Comparison of ENCODE assay signal across 8 mouse cellular contexts in the genomic region with DNA sequence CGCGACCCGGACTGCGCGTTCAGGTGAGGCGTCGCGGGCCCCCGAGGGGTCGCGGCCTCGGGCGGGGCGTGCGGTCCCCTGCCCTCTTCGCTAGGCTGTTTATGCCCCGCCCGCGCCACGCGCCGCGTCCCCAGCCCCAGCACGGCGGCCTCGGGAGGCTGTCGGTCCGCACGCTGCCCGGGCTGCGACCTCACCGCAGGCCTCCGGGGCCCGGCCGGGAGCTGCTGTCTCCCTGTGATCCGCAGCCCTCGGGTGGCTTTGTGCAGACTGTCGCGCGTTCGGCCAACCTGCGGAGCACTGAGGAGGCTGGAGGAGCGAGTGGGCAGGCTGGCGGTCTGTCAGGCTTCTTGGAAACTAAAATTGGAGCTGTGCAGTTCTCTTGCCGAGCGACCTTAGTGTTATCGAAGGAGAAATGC. TPM values are rescaled to one million over a fixed set of nuclear protein-coding genes. Genes with fewer than 3 reads are reported as not detected.
A peak's percentile ranks its signal among the peaks of the same experiment; 100 is the strongest.
DNase-seq lines count a peak whose midpoint lies in the region; ATAC-seq and TF ChIP-seq lines count a peak whose summit lies in the region.

No protein-coding gene starts in this region.

- no peak overlapping the region; the same call in 1 of the 2 replicates for H3K27ac ChIP-seq in thymus, adult 2 months (ENCODE audit: control insufficient read depth, insufficient read depth, low read length)
- peak overlapping the region; percentile 81 for H3K27ac ChIP-seq in forebrain, postnatal 0 days (ENCODE audit: low read depth, low read length)
- H3K27ac ChIP-seq in hindbrain, embryonic 13.5 days = peak overlapping the region; percentile 88
- H3K27ac ChIP-seq in limb, embryonic 11.5 days (replicated peaks; ENCODE audit: low read depth, low read length) = peak overlapping the region; percentile 73; the same call in 1 of the 2 replicates
- peak overlapping the region; percentile 96 for H3K27ac ChIP-seq in midbrain, embryonic 10.5 days (replicated peaks)

- under 1% methylated on average over 47 of the region's 47 CpGs for WGBS in thymus, adult 2 months
- WGBS in forebrain, postnatal 0 days = under 1% methylated on average over 47 of the region's 47 CpGs
- WGBS in hindbrain, embryonic 13.5 days = under 1% methylated on average over 42 of the region's 47 CpGs
- WGBS in limb, embryonic 11.5 days = under 1% methylated on average over 43 of the region's 47 CpGs
- WGBS in midbrain, embryonic 10.5 days = under 1% methylated on average over 47 of the region's 47 CpGs

- TF ChIP-seq POLR2A in thymus, adult 2 months (IDR thresholded peaks at IDR 0.05; ENCODE audit: control insufficient read depth, extremely low read depth, insufficient read depth, low read length, poor library complexity) = no peak

- peaks cover 4% of the 10 kb centered on the region; the same call in 1 of the 2 replicates for H3K4me1 ChIP-seq in thymus, adult 2 months (replicated peaks; ENCODE audit: control insufficient read depth, insufficient read depth, low read length)
- peaks cover 14% of the 10 kb centered on the region; the same call in 1 of the 2 replicates for H3K4me1 ChIP-seq in forebrain, postnatal 0 days (ENCODE audit: insufficient read depth)
- peaks cover 18% of the 10 kb centered on the region for H3K4me1 ChIP-seq in hindbrain, embryonic 13.5 days (replicated peaks)
- H3K4me1 ChIP-seq in limb, embryonic 11.5 days (ENCODE audit: control insufficient read depth, insufficient read depth, low read length) = peaks cover 6% of the 10 kb centered on the region; the same call in 1 of the 2 replicates
- H3K4me1 ChIP-seq in midbrain, embryonic 10.5 days = peaks cover 24% of the 10 kb centered on the region

- ATAC-seq in forebrain, postnatal 0 days = peak; percentile 64; the same call in 1 of the 2 replicates
- ATAC-seq in hindbrain, embryonic 13.5 days (ENCODE audit: low FRiP score) = no peak; the same call in none of the 2 replicates
- ATAC-seq in limb, embryonic 11.5 days (ENCODE audit: insufficient number of reproducible peaks, low FRiP score, low TSS enrichment, low read depth) = peak; percentile 85

- no peaks in the 10 kb centered on the region for H3K27me3 ChIP-seq in thymus, adult 2 months (ENCODE audit: control insufficient read depth, insufficient read depth, low read length)
- no peaks in the 10 kb centered on the region for H3K27me3 ChIP-seq in forebrain, postnatal 0 days (ENCODE audit: insufficient read depth, low read length)
- no peaks in the 10 kb centered on the region for H3K27me3 ChIP-seq in hindbrain, embryonic 13.5 days
- H3K27me3 ChIP-seq in limb, embryonic 11.5 days (ENCODE audit: control insufficient read depth, insufficient read depth, low read length) = no peaks in the 10 kb centered on the region
- no peaks in the 10 kb centered on the region for H3K27me3 ChIP-seq in midbrain, embryonic 10.5 days (ENCODE audit: low read depth, poor library complexity, severe bottlenecking)

- peak overlapping the region; percentile 64 for H3K4me2 ChIP-seq in forebrain, postnatal 0 days (ENCODE audit: low read depth)
- peak overlapping the region; percentile 65 for H3K4me2 ChIP-seq in hindbrain, embryonic 13.5 days
- H3K4me2 ChIP-seq in limb, embryonic 11.5 days (ENCODE audit: low read depth, severe bottlenecking) = peak overlapping the region; percentile 70

- DNase-seq in thymus, adult 2 months = peak; percentile 59
- no peak for DNase-seq in thymus, postnatal 36 days
- peak; percentile 39 for DNase-seq in c-Kit-positive CD71-positive TER-119-positive erythroid progenitor cells, embryonic 14.5 days (ENCODE audit: low spot score)
- DNase-seq in forebrain, postnatal 0 days = peak; percentile 43
- peak; percentile 72 for DNase-seq in limb, embryonic 11.5 days (ENCODE audit: low spot score)
- DNase-seq in midbrain, embryonic 10.5 days (ENCODE audit: low spot score) = no peak
- DNase-seq in spleen, postnatal 10 days (ENCODE audit: low spot score in 2 of 2) = peak; percentile 73 to 78

- H3K9ac ChIP-seq in forebrain, postnatal 0 days = peak overlapping the region; percentile 84
- H3K9ac ChIP-seq in hindbrain, embryonic 13.5 days = peak overlapping the region; percentile 87
- H3K9ac ChIP-seq in limb, embryonic 11.5 days (ENCODE audit: low read length) = peak overlapping the region; percentile 87

- H3K36me3 ChIP-seq in thymus, adult 2 months (ENCODE audit: control insufficient read depth, insufficient read depth, low read length) = no peaks in the 10 kb centered on the region
- H3K36me3 ChIP-seq in forebrain, postnatal 0 days (ENCODE audit: insufficient read depth) = no peaks in the 10 kb centered on the region
- no peaks in the 10 kb centered on the region for H3K36me3 ChIP-seq in hindbrain, embryonic 13.5 days
- no peaks in the 10 kb centered on the region for H3K36me3 ChIP-seq in limb, embryonic 11.5 days (ENCODE audit: control insufficient read depth, insufficient read depth, low read length)
- no peaks in the 10 kb centered on the region for H3K36me3 ChIP-seq in midbrain, embryonic 10.5 days

- H3K9me3 ChIP-seq in forebrain, postnatal 0 days (ENCODE audit: low read length) = no peaks in the 10 kb centered on the region
- no peaks in the 10 kb centered on the region for H3K9me3 ChIP-seq in hindbrain, embryonic 13.5 days
- no peaks in the 10 kb centered on the region for H3K9me3 ChIP-seq in limb, embryonic 11.5 days (ENCODE audit: control insufficient read depth, low read length)
- H3K9me3 ChIP-seq in midbrain, embryonic 10.5 days (replicated peaks) = no peaks in the 10 kb centered on the region

- TF ChIP-seq CTCF in thymus, adult 2 months (IDR thresholded peaks at IDR 0.05; ENCODE audit: borderline replicate concordance, control insufficient read depth, extremely low read depth, insufficient read depth, low read length, poor library complexity) = peak; percentile 14; the same call in 1 of the 2 replicates
- no peak for TF ChIP-seq CTCF in forebrain, postnatal 0 days (IDR thresholded peaks at IDR 0.05; ENCODE audit: low read depth)

- H3K4me3 ChIP-seq in thymus, adult 2 months (ENCODE audit: control insufficient read depth, insufficient read depth, low read length) = peak overlapping the region; percentile 78
- H3K4me3 ChIP-seq in forebrain, postnatal 0 days (ENCODE audit: low read depth, low read length) = peak overlapping the region; percentile 97
- peak overlapping the region; percentile 63 for H3K4me3 ChIP-seq in hindbrain, embryonic 13.5 days
- peak overlapping the region; percentile 89 for H3K4me3 ChIP-seq in limb, embryonic 11.5 days (ENCODE audit: low read depth, low read length)
- H3K4me3 ChIP-seq in midbrain, embryonic 10.5 days = peak overlapping the region; percentile 95

RNA-seq across cellular contexts. Expression of a gene that starts 0.4 kb away (rescaled TPM):
- 2.7 and 3.2 TPM in 2 replicates for polyA plus RNA-seq in thymus, adult 2 months (2012; rRNA removed)
- total RNA-seq in forebrain, postnatal 0 days (2014; rRNA removed) = 28.1 and 31.8 TPM in 2 replicates
- polyA plus RNA-seq in forebrain, postnatal 0 days (2015; fragmentation: Nextera tagmentation; extraction: Ambion mirVana) = 5.0 and 6.9 TPM in 2 replicates
- 10.0 and 10.7 TPM in 2 replicates for polyA plus RNA-seq in hindbrain, embryonic 13.5 days (2015; fragmentation: Nextera tagmentation; extraction: Ambion mirVana)
- 12.1 and 13.6 TPM in 2 replicates for polyA plus RNA-seq in limb, embryonic 11.5 days (2014; fragmentation: Nextera tagmentation; extraction: Ambion mirVana)
- 8.7 and 9.4 TPM in 2 replicates for polyA plus RNA-seq in midbrain, embryonic 10.5 days (2016; fragmentation: Nextera tagmentation; extraction: Ambion mirVana)

Comparison
In these comparisons a context has a peak if more than half of its experiments do, and no peak if none do; other contexts are left out.
1. DNase-seq: peak in thymus, adult 2 months (single experiment), c-Kit-positive CD71-positive TER-119-positive erythroid progenitor cells, embryonic 14.5 days (single experiment), forebrain, postnatal 0 days (single experiment), limb, embryonic 11.5 days (single experiment) and spleen, postnatal 10 days (2 of 2); none in thymus, postnatal 36 days (0 of 2) and midbrain, embryonic 10.5 days (single experiment).
2. Peak in every context shown above with its lines, with median percentiles within 50 percentile points of each other: H3K4me3 ChIP-seq, H3K4me2 ChIP-seq and H3K9ac ChIP-seq.